Mouse (Mus musculus) neural tube, embryonic 10.5 days (tissue): ENCODE measurements around the gene Tcta.
A peak's percentile ranks its signal among the peaks of the same experiment; 100 is the strongest.
"Not testable (repeated sequence)": the region's sequence is repeated elsewhere in the genome, so short reads cannot be mapped to it uniquely, and the experiment has no call there.

Source experiments
- DNase-seq: peaks from one replicate; pipeline ENCODE4 v3.0.0-alpha.2; 2017; ENCODE audit warnings: low spot score; ENCODE audit errors: extremely low spot score

The Tcta gene

DNA sequence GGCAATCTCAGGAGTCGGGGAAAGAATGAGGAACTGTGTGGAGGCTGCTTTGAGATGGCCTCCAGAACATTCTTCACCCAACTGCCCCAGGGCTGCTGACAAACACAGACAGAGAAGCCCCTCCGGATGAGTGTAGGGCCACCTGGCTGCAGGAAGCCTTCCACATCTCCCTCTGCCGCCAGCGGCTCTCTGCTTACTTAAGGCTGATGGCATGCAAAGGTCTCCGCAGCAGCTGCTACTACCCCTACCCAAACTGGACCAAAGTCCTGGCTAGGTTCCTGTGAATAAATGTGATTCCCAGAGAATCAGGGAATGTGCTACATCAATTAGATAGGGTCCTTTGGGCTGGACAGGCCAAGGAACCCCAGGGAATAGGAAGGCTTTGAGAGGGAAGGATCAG lies 33.3 kb downstream of the Tcta start:
- DNase-seq: no peak

DNA sequence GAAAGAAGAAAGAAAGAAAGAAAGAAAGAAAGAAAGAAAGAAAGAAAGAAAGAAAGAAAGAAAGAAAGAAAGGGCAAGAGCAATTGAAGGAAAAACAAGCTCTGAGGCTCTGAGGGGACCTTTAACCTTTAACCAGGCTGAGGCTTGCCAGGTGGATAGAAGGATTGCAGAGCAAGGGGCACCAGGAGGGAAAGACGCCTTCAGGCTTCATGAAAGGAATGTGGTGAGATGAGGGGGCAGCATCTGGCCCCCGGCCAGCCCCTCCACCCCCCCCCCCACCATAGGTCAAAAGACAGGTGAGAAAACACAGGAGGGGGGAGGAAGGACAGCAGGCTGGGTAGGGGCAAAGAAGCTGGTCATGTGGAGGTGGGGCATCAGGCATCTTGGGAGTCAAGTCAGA lies 34.0 kb downstream of the Tcta start:
- DNase-seq: no peak

DNA sequence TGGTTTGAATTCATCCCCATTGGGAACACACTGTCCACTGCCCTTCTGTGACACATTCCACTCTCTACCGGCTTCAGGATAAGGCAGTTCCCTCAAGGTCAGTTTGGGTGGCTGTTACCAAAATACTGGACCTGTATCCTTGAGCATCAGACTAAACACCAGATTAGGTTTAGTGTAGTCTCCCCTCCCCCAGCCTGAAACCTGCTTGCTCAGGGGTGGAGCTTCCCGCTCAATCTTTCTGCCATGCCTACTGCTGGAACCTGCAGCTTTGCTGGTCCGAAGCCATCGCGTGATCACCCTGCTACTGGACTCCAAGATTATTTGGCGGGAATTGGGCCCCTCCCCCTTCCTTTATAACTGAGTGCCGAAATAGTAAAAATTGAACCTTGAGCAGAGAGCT lies 37.3 kb downstream of the Tcta start:
- not testable (repeated sequence) for DNase-seq

DNA sequence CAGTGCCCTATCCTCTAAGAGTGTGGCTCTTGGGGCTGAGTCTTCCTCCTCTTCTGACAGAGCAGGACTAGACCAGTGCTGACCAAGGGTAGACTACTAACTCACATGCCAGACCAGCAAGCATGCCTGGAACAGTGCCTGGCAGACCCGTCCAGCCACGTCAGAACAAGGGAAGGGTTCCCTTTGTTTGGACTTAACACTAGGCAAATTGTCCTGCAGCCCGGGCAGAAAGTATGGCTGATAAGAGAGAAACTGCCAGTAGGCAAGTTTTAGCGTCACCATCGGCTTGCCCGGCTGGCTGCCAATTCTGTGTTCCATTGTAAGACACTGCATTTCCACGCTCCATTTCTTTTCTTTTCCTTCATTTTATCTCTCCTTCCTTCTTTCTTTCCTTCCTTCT lies 38.3 kb downstream of the Tcta start:
- no peak for DNase-seq

DNA sequence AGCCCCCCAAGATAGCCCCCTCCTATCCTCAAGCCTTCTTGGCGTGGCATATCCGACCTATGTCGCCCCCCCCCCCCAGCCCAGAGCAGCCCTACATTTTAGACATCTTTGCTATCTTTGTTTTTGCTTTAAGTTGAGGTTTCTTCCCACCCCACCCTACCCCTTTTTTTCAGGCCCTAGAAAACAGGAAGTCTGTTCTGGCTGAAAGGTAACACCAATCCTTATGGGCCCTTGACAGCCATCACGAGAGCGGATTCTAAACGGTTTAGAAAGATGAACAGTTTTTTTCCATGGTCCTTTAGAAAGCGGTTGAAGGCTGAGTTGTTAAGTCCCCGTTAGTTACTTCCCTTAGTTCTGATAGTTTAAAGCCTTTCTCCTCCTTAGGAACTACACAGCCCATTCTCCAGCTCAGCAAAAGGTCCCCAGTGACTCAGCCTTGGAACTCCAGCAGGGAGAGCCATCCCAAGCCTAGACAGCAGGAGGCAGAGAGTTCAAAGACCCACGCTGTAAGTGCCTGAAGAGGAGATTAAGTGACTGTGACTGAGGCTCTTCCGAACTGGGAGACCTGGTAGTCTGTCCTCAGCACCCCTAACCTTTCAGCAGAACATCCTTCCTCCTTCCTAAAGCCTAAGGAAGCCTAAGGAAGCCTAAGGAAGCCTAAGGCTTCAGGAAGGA lies 39.6 kb downstream of the Tcta start:
- DNase-seq: no peak

DNA sequence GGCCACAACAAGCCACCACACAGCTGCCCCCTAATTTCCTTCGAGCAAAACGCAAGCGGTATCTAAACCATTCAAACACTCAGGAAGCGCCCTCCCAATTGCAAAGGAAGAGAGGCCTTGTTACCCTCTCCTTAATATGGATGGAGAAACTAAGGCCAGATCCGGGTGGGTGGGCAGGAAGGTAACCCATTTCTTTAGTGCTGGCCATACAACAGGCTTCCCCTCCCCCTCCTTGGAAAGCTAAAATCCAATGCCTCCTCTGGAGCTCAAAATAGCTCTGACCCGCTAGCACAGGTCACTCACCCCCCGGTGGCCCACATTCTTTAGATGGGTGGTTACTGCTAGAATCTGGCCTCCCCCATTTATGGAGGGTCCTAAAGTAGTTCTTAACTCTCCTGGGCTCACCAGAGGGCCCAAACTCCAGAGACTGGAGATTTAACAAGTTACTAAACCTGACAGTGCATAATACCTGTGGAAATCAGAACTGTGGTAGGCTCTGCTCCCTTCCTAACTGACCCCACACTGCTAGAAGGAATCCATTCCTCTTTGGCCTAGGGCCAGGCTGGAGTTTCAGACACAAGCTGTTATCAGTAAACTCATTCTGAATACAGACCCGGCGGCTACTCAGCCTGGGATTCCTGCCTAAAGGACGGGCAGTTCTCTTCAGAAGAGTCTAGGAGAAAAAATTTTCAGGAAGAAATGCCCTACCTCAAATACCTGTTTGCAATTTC lies 41.6 kb downstream of the Tcta start:
- DNase-seq: no peak

DNA sequence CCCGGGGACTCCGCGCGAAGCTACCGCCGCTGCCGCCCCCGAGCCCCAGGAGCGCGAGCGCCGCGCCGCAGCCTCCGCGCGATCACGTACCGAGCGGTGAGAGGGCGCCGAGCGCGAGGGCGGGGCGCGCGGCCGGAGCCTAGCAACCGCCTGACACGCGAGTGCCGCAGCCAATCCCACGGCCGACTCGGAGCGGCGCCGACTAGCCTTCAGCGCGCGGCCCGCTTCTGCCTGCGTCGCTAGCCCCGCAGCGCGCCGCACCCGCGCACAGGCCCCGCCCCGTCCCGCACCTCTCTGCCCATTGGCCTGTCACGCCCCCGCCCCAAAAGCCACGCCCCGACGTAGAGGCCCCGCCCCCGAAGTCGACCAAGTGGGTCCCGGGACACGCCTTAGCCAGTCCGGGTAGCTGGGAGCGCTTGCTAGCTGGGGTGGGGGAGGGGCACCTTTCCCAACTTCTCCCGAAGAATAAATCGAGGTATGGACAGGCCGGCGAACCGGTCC lies 42.2 kb downstream of the Tcta start, which contains the start of gene Dag1:
Gene Dag1, minus strand, starts transcription at position 269 of the 501 bp plus-strand sequence.
- DNase-seq: peak; percentile 100

DNA sequence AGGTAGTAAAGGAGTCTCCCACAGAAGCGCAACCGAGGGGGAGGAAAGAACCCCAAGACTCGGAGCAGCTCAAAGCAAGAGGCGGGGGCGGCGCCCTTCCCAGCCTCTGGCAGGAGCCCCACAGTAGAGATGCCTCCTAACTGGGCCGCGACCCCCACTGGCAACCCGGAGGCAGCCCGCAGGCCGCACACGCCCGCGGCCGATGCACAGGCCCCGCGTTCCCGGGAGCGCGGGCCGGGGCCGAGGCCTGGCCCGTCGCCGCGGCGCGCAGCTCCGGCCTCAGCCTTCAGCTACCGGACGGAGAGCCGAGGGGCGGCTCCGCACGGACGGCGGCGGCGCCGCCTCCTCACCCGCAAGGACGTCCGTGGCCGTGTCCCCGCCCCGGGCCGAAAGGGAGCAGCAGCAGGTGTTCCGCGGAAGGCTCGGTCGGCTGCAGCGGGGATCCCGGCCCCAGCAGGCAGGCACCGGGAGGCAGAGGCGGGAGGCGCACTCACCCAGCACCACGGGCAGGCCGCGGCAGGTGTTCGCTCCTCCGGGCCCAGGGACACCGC lies 42.8 kb downstream of the Tcta start:
- no peak for DNase-seq

DNA sequence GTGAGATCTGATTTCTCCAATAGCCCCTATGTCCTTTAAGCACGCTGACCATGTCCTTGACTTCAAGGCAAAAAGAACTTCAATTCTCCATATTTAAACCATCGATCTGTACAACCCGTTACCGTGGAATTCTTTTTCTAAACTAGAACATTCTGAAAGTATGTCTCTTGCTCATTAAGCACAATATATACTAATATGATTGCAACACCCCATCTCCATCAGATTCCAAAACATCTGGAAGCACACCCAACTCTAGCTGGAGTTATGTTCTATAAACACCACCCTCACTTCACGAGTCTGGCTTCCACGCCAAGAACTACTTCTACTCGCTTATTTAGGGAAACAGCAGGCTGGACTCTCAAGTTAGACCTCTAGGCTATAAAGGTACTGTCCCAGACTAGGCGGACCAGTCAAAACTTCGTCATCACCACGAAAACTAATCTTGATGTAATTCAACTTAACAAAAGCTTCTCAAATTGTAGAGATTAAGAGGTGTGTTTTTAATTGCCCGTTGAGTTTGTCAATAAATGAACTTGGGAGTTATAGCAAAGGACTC lies 43.4 kb downstream of the Tcta start:
- DNase-seq: no peak

DNA sequence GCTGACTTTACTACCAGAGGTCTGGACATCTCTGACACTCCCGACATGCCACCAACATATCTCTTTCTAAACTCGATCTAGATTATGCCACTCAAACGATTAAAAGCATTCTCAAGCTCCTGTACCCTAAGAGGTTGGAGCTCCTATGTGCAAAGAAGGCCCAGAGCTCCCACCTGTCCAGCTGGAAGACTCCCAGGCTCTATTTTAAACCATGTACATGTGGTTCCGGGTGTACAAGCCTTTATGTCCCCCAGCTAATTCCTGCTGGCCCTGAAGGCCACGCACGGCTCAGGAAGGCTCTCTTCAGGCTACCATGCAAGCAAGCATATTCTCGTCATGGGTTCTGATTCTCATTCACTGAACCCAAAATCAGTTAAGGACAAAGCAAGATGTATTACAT lies 44.1 kb downstream of the Tcta start:
- DNase-seq: no peak

DNA sequence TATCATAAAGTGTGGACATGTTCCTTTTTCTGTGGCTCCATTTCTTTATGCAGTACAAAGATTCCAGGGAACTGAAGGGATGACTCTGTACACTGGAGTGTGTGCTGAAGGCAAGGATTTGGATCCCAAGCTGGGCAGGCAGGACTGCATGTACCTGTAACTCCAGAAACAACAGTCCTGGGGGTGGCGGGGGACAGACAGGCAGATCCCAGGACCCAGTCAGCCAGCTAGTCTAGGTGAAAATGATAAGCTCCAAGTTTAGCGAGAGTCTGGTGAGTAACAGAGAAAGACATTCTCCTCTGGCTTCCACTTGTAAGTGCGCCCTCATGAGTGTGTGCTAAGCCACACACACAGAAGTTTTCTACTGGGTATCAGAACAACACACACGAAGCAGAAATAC lies 45.4 kb downstream of the Tcta start:
- no peak for DNase-seq
